Mouse (Mus musculus): ENCODE results near the gene Snx33. TPM values are rescaled to one million over a fixed set of nuclear protein-coding genes. Genes with fewer than 3 reads are reported as not detected.

The Snx33 gene
- polyA plus RNA-seq (2015; fragmentation: Nextera tagmentation; extraction: Ambion mirVana), result 2.1 and 3.4 TPM in 2 replicates

GRCm38 (mm10) chr9:56928041-56928811 lies at the start of gene Snx33:
Gene Snx33, minus strand, starts transcription at chr9:56928371.

GRCm38 (mm10) chr9:56950414-56951400 lies 22.5 kb upstream of the Snx33 start, which contains the start of gene Snupn:
Gene Snupn, plus strand, starts transcription at chr9:56950878.

GRCm38 (mm10) chr9:56937223-56938160 lies 9.3 kb upstream of the Snx33 start, which contains the start of gene Imp3:
Gene Imp3, plus strand, starts transcription at chr9:56937475.

Other genes with a start within 250 kb of the Snx33 start
- 0.94 and 1.5 TPM in 2 replicates for gene Lingo1, start 131.9 kb downstream of the Snx33 start, polyA plus RNA-seq (2015; fragmentation: Nextera tagmentation; extraction: Ambion mirVana)
- gene Odf3l1, start 63.7 kb downstream of the Snx33 start, polyA plus RNA-seq (2015; fragmentation: Nextera tagmentation; extraction: Ambion mirVana), result not detected in 2 replicates
- gene Cspg4, start 63.3 kb downstream of the Snx33 start, polyA plus RNA-seq (2015; fragmentation: Nextera tagmentation; extraction: Ambion mirVana), result 1.2 and 1.4 TPM in 2 replicates
- gene Imp3, start 9.1 kb upstream of the Snx33 start, polyA plus RNA-seq (2015; fragmentation: Nextera tagmentation; extraction: Ambion mirVana), result 90.7 and 95.5 TPM in 2 replicates
- gene Snupn, start 22.5 kb upstream of the Snx33 start, polyA plus RNA-seq (2015; fragmentation: Nextera tagmentation; extraction: Ambion mirVana), result 9.8 and 10.6 TPM in 2 replicates
- gene Ptpn9, start 66.6 kb upstream of the Snx33 start, polyA plus RNA-seq (2015; fragmentation: Nextera tagmentation; extraction: Ambion mirVana), result 7.0 and 9.0 TPM in 2 replicates
- 13.6 and 15.4 TPM in 2 replicates for gene Sin3a, start 143.7 kb upstream of the Snx33 start, polyA plus RNA-seq (2015; fragmentation: Nextera tagmentation; extraction: Ambion mirVana)
- 25.3 and 33.2 TPM in 2 replicates for gene Man2c1, start 202.3 kb upstream of the Snx33 start, polyA plus RNA-seq (2015; fragmentation: Nextera tagmentation; extraction: Ambion mirVana)
- 3.0 and 4.7 TPM in 2 replicates for gene Neil1, start 219.9 kb upstream of the Snx33 start, polyA plus RNA-seq (2015; fragmentation: Nextera tagmentation; extraction: Ambion mirVana)
- 84.2 and 94.1 TPM in 2 replicates for gene Commd4, start 230.0 kb upstream of the Snx33 start, polyA plus RNA-seq (2015; fragmentation: Nextera tagmentation; extraction: Ambion mirVana)

Measured in spleen, postnatal 0 days (tissue).